Mouse (Mus musculus): ENCODE measurements around the gene Msl1. TPM values are rescaled to one million over a fixed set of nuclear protein-coding genes. Genes with fewer than 3 reads are reported as not detected.

Msl1 gene
- polyA plus RNA-seq, 1 experiment from 2014 or later, result 32.7 TPM

GRCm38 (mm10) chr11:98782651-98783235 lies 12.6 kb upstream of the Msl1 start:
- Histone ChIP-seq H3K4me3 (replicated peaks) (peak overlapping the region; percentile 25), H3K27me3 (no peaks in the 10 kb centered on the region), H3K36me3 (no peaks in the 10 kb centered on the region), H3K9ac (replicated peaks) (peak overlapping the region; percentile 42), H3K9me3 (no peaks in the 10 kb centered on the region), H3K4me2 (peak overlapping the region; percentile 52), H3K27ac (peak overlapping the region; percentile 97), H3K4me1 (replicated peaks) (peaks cover 67% of the 10 kb centered on the region)
- WGBS, result 3% methylated on average over 17 of the region's 17 CpGs
- ATAC-seq (ENCODE audit: insufficient number of reproducible peaks, insufficient read depth, low FRiP score, low TSS enrichment, low read depth), result peak; percentile 1; the same call in 1 of the 2 replicates

GRCm38 (mm10) chr11:98783236-98783696 lies 12.1 kb upstream of the Msl1 start:
- H3K9ac ChIP-seq (replicated peaks), result peak overlapping the region; percentile 42
- peak overlapping the region; percentile 52 for H3K4me2 ChIP-seq

GRCm38 (mm10) chr11:98784139-98784538 lies 11.2 kb upstream of the Msl1 start:
- H3K4me2 ChIP-seq, result no peak overlapping the region; the same call in 1 of the 2 replicates
- WGBS, result 66% methylated on average over 4 of the region's 4 CpGs
- H3K9me3 ChIP-seq, result no peaks in the 10 kb centered on the region
- no peaks in the 10 kb centered on the region for H3K36me3 ChIP-seq
- H3K4me1 ChIP-seq (replicated peaks), result peaks cover 65% of the 10 kb centered on the region
- no peak overlapping the region for H3K4me3 ChIP-seq (replicated peaks)
- no peaks in the 10 kb centered on the region for H3K27me3 ChIP-seq
- peak overlapping the region; percentile 97; the same call in 1 of the 2 replicates for H3K27ac ChIP-seq
- no peak for ATAC-seq (ENCODE audit: insufficient number of reproducible peaks, insufficient read depth, low FRiP score, low TSS enrichment, low read depth)
- H3K9ac ChIP-seq (replicated peaks), result no peak overlapping the region

More at GRCm38 (mm10) chr11:98783236-98783696, 12.1 kb upstream of the Msl1 start:
- Histone ChIP-seq H3K4me1 (replicated peaks) (peaks cover 63% of the 10 kb centered on the region), H3K9me3 (no peaks in the 10 kb centered on the region), H3K36me3 (no peaks in the 10 kb centered on the region), H3K4me3 (replicated peaks) (peak overlapping the region; percentile 25), H3K27ac (peak overlapping the region; percentile 97), H3K27me3 (no peaks in the 10 kb centered on the region)
- under 1% methylated on average over 20 of the region's 20 CpGs for WGBS
- ATAC-seq (ENCODE audit: insufficient number of reproducible peaks, insufficient read depth, low FRiP score, low TSS enrichment, low read depth), result peak; percentile 63; the same call in 1 of the 2 replicates

- Histone ChIP-seq H3K4me3 (replicated peaks) (no peak overlapping the region), H3K9me3 (no peaks in the 10 kb centered on the region), H3K27me3 (no peaks in the 10 kb centered on the region), H3K9ac (replicated peaks) (no peak overlapping the region), H3K27ac (peak overlapping the region; percentile 86), H3K4me2 (peak overlapping the region; percentile 48; the same call in 1 of the 2 replicates), H3K36me3 (no peaks in the 10 kb centered on the region), H3K4me1 (replicated peaks) (peaks cover 65% of the 10 kb centered on the region)
- WGBS, result 61% methylated on average over 10 of the region's 10 CpGs
- ATAC-seq (ENCODE audit: insufficient number of reproducible peaks, insufficient read depth, low FRiP score, low TSS enrichment, low read depth), result no peak
Measured at GRCm38 (mm10) chr11:98785214-98785613, 10.1 kb upstream of the Msl1 start.

GRCm38 (mm10) chr11:98785772-98786281 lies 9.5 kb upstream of the Msl1 start:
- Histone ChIP-seq H3K9ac (replicated peaks) (no peak overlapping the region), H3K4me2 (peak overlapping the region; percentile 48), H3K27me3 (no peaks in the 10 kb centered on the region), H3K27ac (peak overlapping the region; percentile 86), H3K9me3 (no peaks in the 10 kb centered on the region), H3K4me3 (replicated peaks) (0 out of 2 replicates have a peak overlapping the region, but pooled peaks have one; percentile 3), H3K36me3 (no peaks in the 10 kb centered on the region), H3K4me1 (replicated peaks) (peaks cover 65% of the 10 kb centered on the region)
- ATAC-seq (ENCODE audit: insufficient number of reproducible peaks, insufficient read depth, low FRiP score, low TSS enrichment, low read depth), result no peak
- WGBS, result 15% methylated on average over 12 of the region's 12 CpGs

GRCm38 (mm10) chr11:98786359-98787214 lies 8.7 kb upstream of the Msl1 start:
- peak; percentile 9; the same call in 1 of the 2 replicates for ATAC-seq (ENCODE audit: insufficient number of reproducible peaks, insufficient read depth, low FRiP score, low TSS enrichment, low read depth)
- Histone ChIP-seq H3K4me2 (peak overlapping the region; percentile 48), H3K9me3 (no peaks in the 10 kb centered on the region), H3K27me3 (no peaks in the 10 kb centered on the region), H3K9ac (replicated peaks) (0 out of 2 replicates have a peak overlapping the region, but pooled peaks have one; percentile 23), H3K4me1 (replicated peaks) (peaks cover 59% of the 10 kb centered on the region), H3K4me3 (replicated peaks) (0 out of 2 replicates have a peak overlapping the region, but pooled peaks have one; percentile 3), H3K36me3 (no peaks in the 10 kb centered on the region), H3K27ac (peak overlapping the region; percentile 86)
- WGBS, result 3% methylated on average over 14 of the region's 15 CpGs

GRCm38 (mm10) chr11:98787229-98787628 lies 8.1 kb upstream of the Msl1 start:
- ATAC-seq (ENCODE audit: insufficient number of reproducible peaks, insufficient read depth, low FRiP score, low TSS enrichment, low read depth), result no peak
- Histone ChIP-seq H3K36me3 (no peaks in the 10 kb centered on the region), H3K4me1 (replicated peaks) (peaks cover 53% of the 10 kb centered on the region), H3K27me3 (no peaks in the 10 kb centered on the region), H3K27ac (peak overlapping the region; percentile 86), H3K4me2 (peak overlapping the region; percentile 48), H3K9ac (replicated peaks) (no peak overlapping the region), H3K9me3 (no peaks in the 10 kb centered on the region), H3K4me3 (replicated peaks) (no peak overlapping the region)
- 25% methylated on average over 7 of the region's 7 CpGs for WGBS

GRCm38 (mm10) chr11:98787691-98788090 lies 7.6 kb upstream of the Msl1 start:
- Histone ChIP-seq H3K36me3 (no peaks in the 10 kb centered on the region), H3K4me3 (replicated peaks) (no peak overlapping the region), H3K4me2 (no peak overlapping the region), H3K9ac (replicated peaks) (no peak overlapping the region), H3K27ac (peak overlapping the region; percentile 86; the same call in 1 of the 2 replicates), H3K4me1 (replicated peaks) (peaks cover 48% of the 10 kb centered on the region), H3K9me3 (no peaks in the 10 kb centered on the region), H3K27me3 (no peaks in the 10 kb centered on the region)
- no peak for ATAC-seq (ENCODE audit: insufficient number of reproducible peaks, insufficient read depth, low FRiP score, low TSS enrichment, low read depth)
- WGBS, result 86% methylated on average over 1 of the region's 1 CpGs

- Histone ChIP-seq H3K9me3 (no peaks in the 10 kb centered on the region), H3K9ac (replicated peaks) (no peak overlapping the region), H3K27ac (peak overlapping the region; percentile 78; the same call in 1 of the 2 replicates), H3K4me3 (replicated peaks) (peak overlapping the region; percentile 53; the same call in 1 of the 2 replicates), H3K36me3 (no peaks in the 10 kb centered on the region), H3K27me3 (no peaks in the 10 kb centered on the region), H3K4me1 (replicated peaks) (peaks cover 46% of the 10 kb centered on the region), H3K4me2 (no peak overlapping the region)
- 90% methylated on average over 5 of the region's 5 CpGs for WGBS
- no peak for ATAC-seq (ENCODE audit: insufficient number of reproducible peaks, insufficient read depth, low FRiP score, low TSS enrichment, low read depth)
Measured at GRCm38 (mm10) chr11:98788139-98788538, 7.2 kb upstream of the Msl1 start.

- Histone ChIP-seq H3K9ac (replicated peaks) (peak overlapping the region; percentile 53), H3K27ac (peak overlapping the region; percentile 78), H3K9me3 (no peaks in the 10 kb centered on the region), H3K4me1 (replicated peaks) (peaks cover 46% of the 10 kb centered on the region), H3K4me3 (replicated peaks) (peak overlapping the region; percentile 53), H3K36me3 (no peaks in the 10 kb centered on the region), H3K27me3 (no peaks in the 10 kb centered on the region), H3K4me2 (peak overlapping the region; percentile 93)
- peak; percentile 82 for ATAC-seq (ENCODE audit: insufficient number of reproducible peaks, insufficient read depth, low FRiP score, low TSS enrichment, low read depth)
- 13% methylated on average over 18 of the region's 18 CpGs for WGBS
Measured at GRCm38 (mm10) chr11:98788550-98789218, 6.6 kb upstream of the Msl1 start.
